Mouse (Mus musculus): ENCODE data around the gene Myf6. TPM values are rescaled to one million over a fixed set of nuclear protein-coding genes. Genes with fewer than 3 reads are reported as not detected.
A peak's percentile ranks its signal among the peaks of the same experiment; 100 is the strongest.

The Myf6 gene
- polyA plus RNA-seq, 1 experiment from 2014 or later: 0.51 TPM

GRCm38 (mm10) chr10:107496402-107496801 is 1.9 kb upstream of the Myf6 start:
- H3K27ac ChIP-seq (ENCODE audit: low read length): no peak overlapping the region
- H3K9ac ChIP-seq (ENCODE audit: low read length): no peak overlapping the region
- no peak for ATAC-seq (replicated peaks; ENCODE audit: extremely low read depth, insufficient read depth, low FRiP score)
- H3K4me1 ChIP-seq (ENCODE audit: control insufficient read depth, insufficient read depth, low read length): peaks cover 14% of the 10 kb centered on the region; the same call in 1 of the 2 replicates
- no peaks in the 10 kb centered on the region for H3K36me3 ChIP-seq (ENCODE audit: control insufficient read depth, insufficient read depth)
- H3K4me2 ChIP-seq (ENCODE audit: low read depth, low read length): no peak overlapping the region
- no peak overlapping the region for H3K4me3 ChIP-seq (ENCODE audit: low read length)
- H3K9me3 ChIP-seq (replicated peaks; ENCODE audit: control insufficient read depth, low read length): no peaks in the 10 kb centered on the region
- 70% methylated on average over 1 of the region's 1 CpGs for WGBS
- no peaks in the 10 kb centered on the region for H3K27me3 ChIP-seq (ENCODE audit: control insufficient read depth, insufficient read depth, low read length)

GRCm38 (mm10) chr10:107493580-107494474 is 710 bp downstream of the Myf6 start:
- H3K4me1 ChIP-seq (ENCODE audit: control insufficient read depth, insufficient read depth, low read length): peaks cover 4% of the 10 kb centered on the region; the same call in 1 of the 2 replicates
- no peaks in the 10 kb centered on the region for H3K27me3 ChIP-seq (ENCODE audit: control insufficient read depth, insufficient read depth, low read length)
- no peak for ATAC-seq (replicated peaks; ENCODE audit: extremely low read depth, insufficient read depth, low FRiP score)
- H3K27ac ChIP-seq (ENCODE audit: low read length): no peak overlapping the region
- WGBS: 50% methylated on average over 20 of the region's 20 CpGs
- H3K9me3 ChIP-seq (replicated peaks; ENCODE audit: control insufficient read depth, low read length): no peaks in the 10 kb centered on the region
- peak overlapping the region; percentile 31 for H3K4me3 ChIP-seq (ENCODE audit: low read length)
- H3K36me3 ChIP-seq (ENCODE audit: control insufficient read depth, insufficient read depth): no peaks in the 10 kb centered on the region
- H3K4me2 ChIP-seq (ENCODE audit: low read depth, low read length): peak overlapping the region; percentile 53
- H3K9ac ChIP-seq (ENCODE audit: low read length): peak overlapping the region; percentile 6

- no peak; the same call in 1 of the 2 replicates for ATAC-seq (replicated peaks; ENCODE audit: extremely low read depth, insufficient read depth, low FRiP score)
- Histone ChIP-seq H3K4me2 (ENCODE audit: low read depth, low read length) (peak overlapping the region; percentile 53), H3K27ac (ENCODE audit: low read length) (no peak overlapping the region), H3K4me1 (ENCODE audit: control insufficient read depth, insufficient read depth, low read length) (peaks cover 4% of the 10 kb centered on the region; the same call in 1 of the 2 replicates), H3K36me3 (ENCODE audit: control insufficient read depth, insufficient read depth) (no peaks in the 10 kb centered on the region), H3K27me3 (ENCODE audit: control insufficient read depth, insufficient read depth, low read length) (no peaks in the 10 kb centered on the region), H3K9ac (ENCODE audit: low read length) (peak overlapping the region; percentile 6), H3K9me3 (replicated peaks; ENCODE audit: control insufficient read depth, low read length) (no peaks in the 10 kb centered on the region), H3K4me3 (ENCODE audit: low read length) (peak overlapping the region; percentile 31)
- 33% methylated on average over 18 of the region's 18 CpGs for WGBS
These were observed 1.5 kb downstream of the Myf6 start for GRCm38 (mm10) chr10:107492867-107493579.

- H3K4me1 ChIP-seq (ENCODE audit: control insufficient read depth, insufficient read depth, low read length): peaks cover 1% of the 10 kb centered on the region; the same call in 1 of the 2 replicates
- H3K4me2 ChIP-seq (ENCODE audit: low read depth, low read length): no peak overlapping the region
- H3K27me3 ChIP-seq (ENCODE audit: control insufficient read depth, insufficient read depth, low read length): no peaks in the 10 kb centered on the region
- 0 out of 2 replicates have a peak overlapping the region, but pooled peaks have one; percentile 15 for H3K9ac ChIP-seq (ENCODE audit: low read length)
- H3K36me3 ChIP-seq (ENCODE audit: control insufficient read depth, insufficient read depth): no peaks in the 10 kb centered on the region
- H3K27ac ChIP-seq (ENCODE audit: low read length): no peak overlapping the region
- 32% methylated on average over 12 of the region's 12 CpGs for WGBS
- no peaks in the 10 kb centered on the region for H3K9me3 ChIP-seq (replicated peaks; ENCODE audit: control insufficient read depth, low read length)
- H3K4me3 ChIP-seq (ENCODE audit: low read length): no peak overlapping the region
- no peak for ATAC-seq (replicated peaks; ENCODE audit: extremely low read depth, insufficient read depth, low FRiP score)
These were observed 5.8 kb downstream of the Myf6 start for GRCm38 (mm10) chr10:107488654-107489315.

DNA sequence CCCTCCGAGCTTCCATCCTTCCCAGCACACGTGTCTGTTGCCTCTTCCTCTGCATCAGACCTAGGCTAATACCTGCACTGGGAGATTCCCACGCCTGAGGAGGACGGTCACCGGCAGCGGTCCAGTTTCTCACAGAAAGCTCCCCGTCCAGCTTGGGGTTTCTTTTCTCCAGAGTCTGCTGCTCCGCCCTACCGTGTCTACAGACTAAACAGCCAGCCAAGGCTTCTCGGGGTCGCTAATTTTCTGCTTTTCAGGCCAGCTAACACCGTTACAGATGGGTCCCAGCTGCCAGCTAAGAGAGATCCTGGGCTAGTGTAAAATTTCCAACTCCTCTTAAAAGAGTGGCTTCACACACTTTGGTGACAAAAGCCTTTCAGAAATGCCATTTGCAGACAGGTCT is 7.8 kb downstream of the Myf6 start:
- WGBS: 62% methylated on average over 12 of the region's 12 CpGs
- H3K36me3 ChIP-seq (ENCODE audit: control insufficient read depth, insufficient read depth): no peaks in the 10 kb centered on the region
- no peak for ATAC-seq (replicated peaks; ENCODE audit: extremely low read depth, insufficient read depth, low FRiP score)

GRCm38 (mm10) chr10:107485870-107486269 is 8.7 kb downstream of the Myf6 start, which contains the start of gene Myf5:
Myf5 (minus strand) TSS chr10:107486134.
- Histone ChIP-seq H3K9me3 (replicated peaks; ENCODE audit: control insufficient read depth, low read length) (no peaks in the 10 kb centered on the region), H3K4me2 (ENCODE audit: low read depth, low read length) (no peak within 1 kb of the TSS), H3K4me1 (ENCODE audit: control insufficient read depth, insufficient read depth, low read length) (no peaks in the 10 kb centered on the region), H3K27me3 (ENCODE audit: control insufficient read depth, insufficient read depth, low read length) (no peaks in the 10 kb centered on the region), H3K4me3 (ENCODE audit: low read length) (no peak within 1 kb of the TSS), H3K27ac (ENCODE audit: low read length) (no peak within 1 kb of the TSS), H3K9ac (ENCODE audit: low read length) (no peak within 1 kb of the TSS), H3K36me3 (ENCODE audit: control insufficient read depth, insufficient read depth) (no peaks in the 10 kb centered on the region)
- WGBS: 67% methylated on average over 8 of the region's 8 CpGs
- ATAC-seq (replicated peaks; ENCODE audit: extremely low read depth, insufficient read depth, low FRiP score): no peak

More for the DNA sequence above, 7.8 kb downstream of the Myf6 start:
- H3K27me3 ChIP-seq (ENCODE audit: control insufficient read depth, insufficient read depth, low read length): no peaks in the 10 kb centered on the region
- H3K4me3 ChIP-seq (ENCODE audit: low read length): no peak overlapping the region
- no peak overlapping the region for H3K4me2 ChIP-seq (ENCODE audit: low read depth, low read length)
- H3K9me3 ChIP-seq (replicated peaks; ENCODE audit: control insufficient read depth, low read length): no peaks in the 10 kb centered on the region
- H3K9ac ChIP-seq (ENCODE audit: low read length): no peak overlapping the region
- no peak overlapping the region for H3K27ac ChIP-seq (ENCODE audit: low read length)
- no peaks in the 10 kb centered on the region for H3K4me1 ChIP-seq (ENCODE audit: control insufficient read depth, insufficient read depth, low read length)

GRCm38 (mm10) chr10:107484050-107484449 is 10.5 kb downstream of the Myf6 start:
- no peak overlapping the region for H3K4me3 ChIP-seq (ENCODE audit: low read length)

GRCm38 (mm10) chr10:107473497-107473896 is 21.0 kb downstream of the Myf6 start:
- Histone ChIP-seq H3K27ac (ENCODE audit: low read length) (no peak overlapping the region), H3K27me3 (ENCODE audit: control insufficient read depth, insufficient read depth, low read length) (no peaks in the 10 kb centered on the region), H3K9me3 (replicated peaks; ENCODE audit: control insufficient read depth, low read length) (no peaks in the 10 kb centered on the region), H3K9ac (ENCODE audit: low read length) (no peak overlapping the region), H3K4me3 (ENCODE audit: low read length) (no peak overlapping the region), H3K4me2 (ENCODE audit: low read depth, low read length) (no peak overlapping the region), H3K36me3 (ENCODE audit: control insufficient read depth, insufficient read depth) (no peaks in the 10 kb centered on the region), H3K4me1 (ENCODE audit: control insufficient read depth, insufficient read depth, low read length) (no peaks in the 10 kb centered on the region)
- 41% methylated on average over 2 of the region's 2 CpGs for WGBS
- ATAC-seq (replicated peaks; ENCODE audit: extremely low read depth, insufficient read depth, low FRiP score): no peak

More at GRCm38 (mm10) chr10:107484050-107484449, 10.5 kb downstream of the Myf6 start:
- WGBS: 70% methylated on average over 10 of the region's 10 CpGs
- H3K9me3 ChIP-seq (replicated peaks; ENCODE audit: control insufficient read depth, low read length): no peaks in the 10 kb centered on the region
- no peak overlapping the region for H3K27ac ChIP-seq (ENCODE audit: low read length)
- no peak overlapping the region for H3K9ac ChIP-seq (ENCODE audit: low read length)
- H3K4me2 ChIP-seq (ENCODE audit: low read depth, low read length): peak overlapping the region; percentile 23
- H3K36me3 ChIP-seq (ENCODE audit: control insufficient read depth, insufficient read depth): no peaks in the 10 kb centered on the region
- H3K4me1 ChIP-seq (ENCODE audit: control insufficient read depth, insufficient read depth, low read length): no peaks in the 10 kb centered on the region
- no peaks in the 10 kb centered on the region for H3K27me3 ChIP-seq (ENCODE audit: control insufficient read depth, insufficient read depth, low read length)
- no peak for ATAC-seq (replicated peaks; ENCODE audit: extremely low read depth, insufficient read depth, low FRiP score)
